Mouse (Mus musculus) MEL (cell line): ENCODE data around the gene 1700013G24Rik. TPM values are rescaled to one million over a fixed set of nuclear protein-coding genes. Genes with fewer than 3 reads are reported as not detected.

Source experiments
- DNase-seq: peaks from one replicate; pipeline ENCODE4 v3.0.0; 2011; ENCODE audit warnings: low read depth, low spot score
- H3K27ac ChIP-seq: 2 replicates; pipeline ENCODE4 v1.5.1; 2012; ENCODE audit warnings: low read depth, mild to moderate bottlenecking, control low read depth, low read length, moderate library complexity; ENCODE audit not compliant: control insufficient read depth
- H3K27me3 ChIP-seq, 2 experiments: fragments of 150-350 bp in 1 of 2; sonication (generic) in 1 of 2; 2 replicates each; pipeline ENCODE4 v1.6.1; 2012; ENCODE audit warnings: low read length in 2 of 2, mild to moderate bottlenecking in 2 of 2, improper control_type of control experiment in 1 of 2, moderate library complexity in 1 of 2; ENCODE audit not compliant: insufficient read depth in 2 of 2, control insufficient read depth in 1 of 2
- H3K36me3 ChIP-seq, 2 experiments: 2 replicates each; pipeline ENCODE4 v1.6.1; 2012 to 2014; ENCODE audit warnings: low read length in 2 of 2, improper control_type of control experiment in 1 of 2, inconsistent platforms in 1 of 2, mild to moderate bottlenecking in 1 of 2; ENCODE audit not compliant: insufficient read depth in 2 of 2, control insufficient read depth in 1 of 2
- H3K4me1 ChIP-seq, 2 experiments: fragments of 150-350 bp in 1 of 2; sonication (generic) in 1 of 2; 2 replicates each; pipeline ENCODE4 v1.6.1; 2012; ENCODE audit warnings: low read length in 2 of 2, improper control_type of control experiment in 1 of 2, mild to moderate bottlenecking in 1 of 2; ENCODE audit not compliant: insufficient read depth in 2 of 2, control insufficient read depth in 1 of 2
- H3K4me3 ChIP-seq, 2 experiments: fragments of 150-350 bp in 1 of 2; sonication (generic) in 1 of 2; 2 replicates each; pipeline ENCODE4 v1.5.1; 2012; ENCODE audit warnings: low read depth in 2 of 2, low read length in 2 of 2, mild to moderate bottlenecking in 2 of 2, moderate library complexity in 2 of 2, control low read depth in 1 of 2, improper control_type of control experiment in 1 of 2; ENCODE audit not compliant: control insufficient read depth in 1 of 2, insufficient read depth in 1 of 2
- H3K79me2 ChIP-seq: 2 replicates; pipeline ENCODE4 v1.6.1; 2012; ENCODE audit warnings: mild to moderate bottlenecking, low read length, moderate library complexity; ENCODE audit not compliant: control insufficient read depth, poor library complexity, insufficient read depth
- H3K9ac ChIP-seq: 2 replicates; pipeline ENCODE4 v1.6.1; 2012; ENCODE audit warnings: low read depth, mild to moderate bottlenecking, control low read depth, low read length, moderate library complexity; ENCODE audit not compliant: control insufficient read depth, poor library complexity, severe bottlenecking
- H3K9me3 ChIP-seq: fragments of 150-350 bp; sonication (generic); replicated peaks from 2 replicates; pipeline ENCODE4 v1.6.1; 2012; ENCODE audit warnings: mild to moderate bottlenecking, low read length, improper control_type of control experiment, moderate library complexity; ENCODE audit not compliant: insufficient read depth
- BHLHE40 ChIP-seq: IDR thresholded peaks from 2 replicates; pipeline ENCODE4 v1.6.1; 2012; ENCODE audit warnings: low read depth, mild to moderate bottlenecking, inconsistent platforms, low read length, improper control_type of control experiment, borderline replicate concordance
- CHD1 ChIP-seq: IDR thresholded peaks from 2 replicates; pipeline ENCODE4 v1.6.1; 2012; ENCODE audit warnings: low read depth, mild to moderate bottlenecking, inconsistent platforms, low read length, improper control_type of control experiment
- CHD2 ChIP-seq: IDR thresholded peaks from 2 replicates; pipeline ENCODE4 v1.6.1; 2011; ENCODE audit warnings: low read length, improper control_type of control experiment
- E2F4 ChIP-seq: IDR thresholded peaks from 2 replicates; pipeline ENCODE4 v1.6.1; 2011; ENCODE audit warnings: low read depth, low read length, improper control_type of control experiment, borderline replicate concordance
- ELF1 ChIP-seq: IDR thresholded peaks from 2 replicates; pipeline ENCODE4 v1.6.1; 2014; ENCODE audit warnings: low read depth, mild to moderate bottlenecking, inconsistent platforms, low read length, improper control_type of control experiment, moderate library complexity
- EP300 ChIP-seq, 2 experiments: IDR thresholded peaks; 2 replicates each; pipeline ENCODE4 v1.6.1; 2011; ENCODE audit warnings: improper control_type of control experiment in 2 of 2, low read length in 2 of 2, low read depth in 1 of 2, mild to moderate bottlenecking in 1 of 2
- ETS1 ChIP-seq: IDR thresholded peaks from 2 replicates; pipeline ENCODE4 v1.6.1; 2012; ENCODE audit warnings: low read depth, mild to moderate bottlenecking, inconsistent platforms, low read length, improper control_type of control experiment, moderate library complexity
- GABPA ChIP-seq: IDR thresholded peaks from 2 replicates; pipeline ENCODE4 v1.6.1; 2012; ENCODE audit warnings: low read depth, mild to moderate bottlenecking, inconsistent platforms, low read length, improper control_type of control experiment, moderate library complexity
- GATA1 ChIP-seq: IDR thresholded peaks from 2 replicates; pipeline ENCODE4 v1.6.1; 2011; ENCODE audit warnings: low read depth, low read length, improper control_type of control experiment
- MAZ ChIP-seq: IDR thresholded peaks from 2 replicates; pipeline ENCODE4 v1.6.1; 2012; ENCODE audit warnings: low read depth, mild to moderate bottlenecking, inconsistent platforms, low read length, improper control_type of control experiment
- MXI1 ChIP-seq: IDR thresholded peaks from 2 replicates; pipeline ENCODE4 v1.6.1; 2011; ENCODE audit warnings: mild to moderate bottlenecking, low read depth, low read length, improper control_type of control experiment
- MYB ChIP-seq: IDR thresholded peaks from 2 replicates; pipeline ENCODE4 v1.6.1; 2011; ENCODE audit warnings: mild to moderate bottlenecking, low read depth, low read length, improper control_type of control experiment
- MYC ChIP-seq: IDR thresholded peaks from 2 replicates; pipeline ENCODE4 v1.6.1; 2011; ENCODE audit warnings: low read depth, mild to moderate bottlenecking, low read length, improper control_type of control experiment, moderate library complexity
- NELFE ChIP-seq: IDR thresholded peaks from 2 replicates; pipeline ENCODE4 v1.6.1; 2011; ENCODE audit warnings: low read depth, low read length, improper control_type of control experiment
- POLR2A ChIP-seq, 2 experiments: IDR thresholded peaks; 2 replicates each; pipeline ENCODE4 v1.6.1; 2011 to 2012; ENCODE audit warnings: low read length in 2 of 2, mild to moderate bottlenecking in 2 of 2, control low read depth in 1 of 2, improper control_type of control experiment in 1 of 2, low read depth in 1 of 2, moderate library complexity in 1 of 2; ENCODE audit not compliant: control insufficient read depth in 1 of 2, insufficient read depth in 1 of 2, poor library complexity in 1 of 2
- POLR2AphosphoS2 ChIP-seq: IDR thresholded peaks from 2 replicates; pipeline ENCODE4 v1.6.1; 2011; ENCODE audit warnings: low read length, improper control_type of control experiment
- POLR2AphosphoS5 ChIP-seq: IDR thresholded peaks from 2 replicates; pipeline ENCODE4 v1.6.1; 2012; ENCODE audit warnings: low read depth, borderline replicate concordance, mild to moderate bottlenecking, inconsistent platforms, low read length, moderate library complexity, mixed read lengths
- RAD21 ChIP-seq: IDR thresholded peaks from 2 replicates; pipeline ENCODE4 v1.6.1; 2011; ENCODE audit warnings: mild to moderate bottlenecking, low read depth, low read length, improper control_type of control experiment
- RCOR1 ChIP-seq: IDR thresholded peaks from 2 replicates; pipeline ENCODE4 v1.6.1; 2012; ENCODE audit warnings: low read depth, mild to moderate bottlenecking, inconsistent platforms, low read length, improper control_type of control experiment
- SIN3A ChIP-seq: IDR thresholded peaks from 2 replicates; pipeline ENCODE4 v1.6.1; 2012; ENCODE audit warnings: low read length, improper control_type of control experiment, inconsistent platforms
- TCF12 ChIP-seq: IDR thresholded peaks from 2 replicates; pipeline ENCODE4 v1.6.1; 2014; ENCODE audit warnings: low read depth, mild to moderate bottlenecking, inconsistent platforms, low read length, improper control_type of control experiment, moderate library complexity
- UBTF ChIP-seq: IDR thresholded peaks from 2 replicates; pipeline ENCODE4 v1.6.1; 2012; ENCODE audit warnings: low read depth, mild to moderate bottlenecking, inconsistent platforms, low read length, improper control_type of control experiment, moderate library complexity, borderline replicate concordance; ENCODE audit not compliant: insufficient read depth
- USF1 ChIP-seq: IDR thresholded peaks from 2 replicates; pipeline ENCODE4 v1.6.1; 2014; ENCODE audit warnings: low read depth, mild to moderate bottlenecking, inconsistent platforms, low read length, improper control_type of control experiment, moderate library complexity
- USF2 ChIP-seq, 2 experiments: IDR thresholded peaks; 2 replicates each; pipeline ENCODE4 v1.6.1; 2011 to 2012; ENCODE audit warnings: improper control_type of control experiment in 2 of 2, low read length in 2 of 2, borderline replicate concordance in 1 of 2, inconsistent platforms in 1 of 2, low read depth in 1 of 2, mild to moderate bottlenecking in 1 of 2; ENCODE audit not compliant: insufficient read depth in 1 of 2
- ZC3H11A ChIP-seq: IDR thresholded peaks from 2 replicates; pipeline ENCODE4 v1.6.1; 2012; ENCODE audit warnings: low read depth, mild to moderate bottlenecking, inconsistent platforms, low read length, improper control_type of control experiment
- ZKSCAN1 ChIP-seq: IDR thresholded peaks from 2 replicates; pipeline ENCODE4 v1.6.1; 2012; ENCODE audit warnings: low read depth, mild to moderate bottlenecking, inconsistent platforms, low read length, improper control_type of control experiment, moderate library complexity
- ZMIZ1 ChIP-seq: IDR thresholded peaks from 2 replicates; pipeline ENCODE4 v1.6.1; 2012; ENCODE audit warnings: low read depth, mild to moderate bottlenecking, inconsistent platforms, low read length, improper control_type of control experiment, moderate library complexity
- ZNF384 ChIP-seq: IDR thresholded peaks from 2 replicates; pipeline ENCODE4 v1.6.1; 2012; ENCODE audit warnings: low read depth, mild to moderate bottlenecking, inconsistent platforms, low read length, improper control_type of control experiment
- polyA plus RNA-seq, 2 experiments: library from polyadenylated mRNA; stranded (reverse) in 1 of 2; unstranded in 1 of 2; fragments of >175 nt in 1 of 2; fragments of >200 nt in 1 of 2; gene quantifications; 2 replicates each; pipeline versions ENCODE4 v1.2.1 to v1.2.4; 2012; ENCODE audit warnings: low replicate concordance in 2 of 2, low read depth in 1 of 2; ENCODE audit not compliant: insufficient read length in 2 of 2, insufficient read depth in 1 of 2, missing spikeins in 1 of 2
- total RNA-seq: library from RNA; depleted of rRNA; stranded (reverse); fragments of 300-350 nt; gene quantifications from 2 replicates; pipeline ENCODE4 v1.2.3, GENCODE M21; 2012

The 1700013G24Rik gene
- total and polyA plus RNA-seq, 3 experiments: not detected

GRCm38 (mm10) chr4:137445881-137446280 is 7.2 kb upstream of the 1700013G24Rik start:
- no peaks in the 10 kb centered on the region for H3K9me3 ChIP-seq
- H3K36me3 ChIP-seq: no peaks in the 10 kb centered on the region
- no peak for DNase-seq
- H3K27ac ChIP-seq: no peak overlapping the region
- H3K4me1 ChIP-seq: no peaks in the 10 kb centered on the region
- no peaks in the 10 kb centered on the region for H3K79me2 ChIP-seq
- TF ChIP-seq MAZ (no peak), ZC3H11A (no peak), NELFE (no peak), ELF1 (no peak), CHD2 (no peak), USF2 (IDR thresholded peaks at IDR 0.05; ENCODE audit: borderline replicate concordance in 1 of 2, insufficient read depth in 1 of 2, low read depth in 1 of 2, low read length in 2 of 2) (no peak), GABPA (no peak), MYB (no peak), BHLHE40 (no peak), GATA1 (no peak), CHD1 (no peak), MXI1 (no peak), ZKSCAN1 (no peak), TCF12 (no peak), RAD21 (no peak)
- H3K4me3 ChIP-seq: no peak overlapping the region
- H3K27me3 ChIP-seq: no peaks in the 10 kb centered on the region; a peak in 1 of 4 replicates
- no peak overlapping the region for H3K9ac ChIP-seq

GRCm38 (mm10) chr4:137447363-137448196 is 5.5 kb upstream of the 1700013G24Rik start:
- DNase-seq: no peak
- no peak overlapping the region for H3K4me3 ChIP-seq
- H3K9me3 ChIP-seq: no peaks in the 10 kb centered on the region
- TF ChIP-seq E2F4 (no peak), CHD2 (no peak), ZNF384 (no peak), SIN3A (no peak), ZMIZ1 (no peak), MYC (no peak), EP300 (IDR thresholded peaks at IDR 0.05; ENCODE audit: low read depth in 1 of 2, low read length in 2 of 2) (no peak), MAZ (no peak), POLR2A (IDR thresholded peaks at IDR 0.05; ENCODE audit: control insufficient read depth in 1 of 2, insufficient read depth in 1 of 2, low read depth in 1 of 2, low read length in 2 of 2, poor library complexity in 1 of 2) (no peak), POLR2AphosphoS2 (no peak), ZKSCAN1 (no peak), UBTF (no peak), ZC3H11A (no peak), USF1 (no peak), USF2 (IDR thresholded peaks at IDR 0.05; ENCODE audit: borderline replicate concordance in 1 of 2, insufficient read depth in 1 of 2, low read depth in 1 of 2, low read length in 2 of 2) (no peak), ETS1 (no peak), GATA1 (no peak), POLR2AphosphoS5 (no peak), RCOR1 (no peak)
- no peaks in the 10 kb centered on the region; a peak in 1 of 4 replicates for H3K27me3 ChIP-seq
- H3K36me3 ChIP-seq: no peaks in the 10 kb centered on the region
- no peaks in the 10 kb centered on the region for H3K4me1 ChIP-seq
- no peak overlapping the region for H3K9ac ChIP-seq
- H3K27ac ChIP-seq: no peak overlapping the region
- no peaks in the 10 kb centered on the region for H3K79me2 ChIP-seq
